Mouse (Mus musculus) layer of hippocampus, postnatal 36 days (tissue): ENCODE measurements around the gene Anks1b. TPM values are rescaled to one million over a fixed set of nuclear protein-coding genes. Genes with fewer than 3 reads are reported as not detected.

Experiments
- DNase-seq, 2 experiments: peaks; one replicate each; pipeline ENCODE4 v3.0.0; 2022
- total RNA-seq, 2 experiments: library from RNA; stranded (reverse); gene quantifications; 2 replicates each; pipeline ENCODE4 v1.2.3; 2021

Anks1b gene
- total RNA-seq, 2 experiments from 2014 or later, result 492 to 532 TPM

GRCm38 (mm10) chr10:90190366-90190765, 317.1 kb downstream of the Anks1b start:
- DNase-seq, result no peak

DNA sequence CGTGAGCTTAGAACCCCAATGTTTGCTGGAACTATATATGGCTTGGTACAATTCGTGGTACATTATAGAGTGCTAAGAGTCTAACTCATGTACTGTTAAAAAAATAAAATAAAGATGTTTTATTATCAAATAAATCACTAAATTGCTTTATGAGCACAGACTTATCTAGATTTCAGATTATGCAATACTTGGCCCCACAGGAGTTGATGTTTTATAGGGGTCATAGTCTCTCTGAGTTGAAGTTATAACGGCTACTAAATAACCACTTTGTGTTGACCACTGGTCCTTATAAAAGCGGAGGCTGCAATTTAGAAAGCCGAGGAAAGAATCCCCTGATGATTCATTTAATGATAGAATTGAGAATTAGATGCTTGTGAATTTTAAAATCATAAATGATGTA, 323.6 kb downstream of the Anks1b start:
- DNase-seq, result no peak

- no peak for DNase-seq
Observed at GRCm38 (mm10) chr10:90210044-90210443, 336.7 kb downstream of the Anks1b start.

GRCm38 (mm10) chr10:90220470-90220869, 347.2 kb downstream of the Anks1b start:
- DNase-seq, result no peak

DNA sequence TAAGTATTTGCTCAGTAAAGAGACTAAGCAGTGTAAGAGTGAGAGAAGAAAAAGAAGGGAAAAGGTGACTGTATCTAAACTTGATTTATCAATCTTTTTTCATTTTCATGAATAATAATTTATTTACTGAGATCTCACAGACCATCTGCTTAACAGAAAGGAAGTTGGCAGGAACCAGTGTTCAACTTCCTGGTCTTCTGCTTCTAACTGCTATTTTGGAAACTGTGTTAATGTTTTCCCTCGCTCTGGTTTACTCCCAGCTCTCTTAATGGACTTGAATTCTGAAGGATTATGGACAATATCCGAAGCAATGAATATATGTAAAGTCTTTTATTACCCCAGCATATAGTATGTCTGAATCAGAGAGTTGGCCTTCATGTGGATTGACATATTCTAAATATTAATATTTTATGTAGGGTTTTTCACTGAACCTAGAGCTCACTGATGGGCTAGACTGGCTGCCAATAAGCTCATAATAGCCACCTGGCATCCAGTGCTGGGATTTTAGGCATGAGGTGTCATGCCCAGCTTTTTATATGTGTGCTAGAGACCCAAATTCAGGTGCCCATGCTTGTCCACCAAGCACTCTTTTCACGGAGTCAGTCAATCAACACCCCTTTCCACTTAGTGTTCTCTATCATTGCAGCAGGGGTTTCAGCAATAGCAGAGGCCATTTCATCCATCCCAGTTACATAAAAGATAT, 349.6 kb downstream of the Anks1b start:
- no peak for DNase-seq

GRCm38 (mm10) chr10:90235273-90235672, 362.0 kb downstream of the Anks1b start:
- no peak for DNase-seq

DNA sequence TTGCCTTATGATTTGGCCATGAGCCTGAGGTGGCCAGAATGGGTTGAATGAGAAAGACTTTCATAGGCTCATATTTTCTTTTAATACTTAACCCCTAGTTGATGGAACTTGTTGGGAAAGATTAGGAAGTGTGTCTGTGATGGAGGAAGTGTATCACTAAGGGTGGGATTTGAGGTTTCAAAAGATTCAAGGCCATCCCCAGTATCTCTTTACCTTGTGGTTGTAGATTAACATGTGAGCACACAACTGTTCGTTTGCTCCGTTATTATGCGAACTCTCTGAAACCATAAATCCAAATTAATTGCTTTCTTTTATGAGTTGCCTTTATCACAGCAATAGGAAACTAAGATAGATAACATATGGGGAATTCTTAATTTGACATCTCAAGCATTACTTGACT, 364.0 kb downstream of the Anks1b start:
- no peak for DNase-seq

DNA sequence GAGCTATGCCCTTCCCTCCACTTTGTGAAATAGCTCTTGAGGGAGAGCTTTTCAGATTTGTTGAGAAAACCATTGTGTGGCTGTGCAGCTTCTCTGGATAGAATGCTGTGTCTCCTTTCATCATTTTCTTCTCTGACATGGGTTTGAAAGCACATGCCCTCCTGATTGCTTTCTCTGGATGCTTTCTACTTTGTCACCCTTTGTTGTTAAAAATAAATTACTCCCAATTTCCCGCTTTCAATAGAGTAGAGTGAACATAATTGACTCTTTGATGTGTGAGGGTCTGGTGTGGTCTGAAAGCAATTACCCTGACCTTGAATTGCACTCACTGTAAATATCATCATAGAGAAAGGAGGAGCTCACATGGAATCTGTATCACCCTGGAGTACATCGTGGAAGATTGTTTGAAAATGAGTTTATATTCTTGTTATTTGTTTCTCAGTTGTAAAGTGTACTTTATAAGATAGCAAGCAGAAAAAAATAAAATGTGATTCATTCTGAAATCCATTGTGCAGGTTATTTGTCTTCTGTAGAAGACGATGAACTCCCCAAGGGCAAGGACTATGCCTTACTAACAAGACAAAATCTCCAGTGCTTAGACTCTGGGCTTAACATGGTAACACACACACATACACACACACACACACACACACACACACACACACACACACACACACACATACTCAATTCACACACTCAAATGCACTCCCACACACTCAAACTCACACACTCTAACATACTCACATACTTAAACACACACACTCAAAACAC, 385.8 kb downstream of the Anks1b start:
- DNase-seq, result no peak

DNA sequence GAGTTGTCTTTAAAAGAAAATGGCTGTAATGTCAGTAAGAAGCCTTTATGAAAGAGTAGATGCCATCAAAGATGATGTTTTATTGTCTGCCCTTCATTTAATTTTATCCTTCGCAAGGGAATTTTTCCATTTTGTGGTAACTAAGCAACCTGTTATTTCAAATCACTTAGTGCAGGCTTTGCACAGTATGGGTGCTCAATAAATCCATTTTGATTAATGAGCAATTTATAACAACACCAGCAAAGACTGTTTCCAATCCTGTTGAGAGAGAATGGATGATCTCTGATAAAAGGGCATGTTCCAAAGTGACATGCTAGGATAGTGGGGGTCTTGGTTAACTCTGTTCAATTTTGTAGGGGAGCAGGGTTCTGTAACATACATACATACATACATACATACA, 398.0 kb downstream of the Anks1b start:
- no peak for DNase-seq

GRCm38 (mm10) chr10:90273311-90273710, 400.0 kb downstream of the Anks1b start:
- DNase-seq, result no peak

GRCm38 (mm10) chr10:90286589-90286988, 413.3 kb downstream of the Anks1b start:
- DNase-seq, result no peak

- DNase-seq, result no peak
Observed at GRCm38 (mm10) chr10:90303249-90303648, 429.9 kb downstream of the Anks1b start.

- no peak for DNase-seq
Observed at GRCm38 (mm10) chr10:90306156-90306555, 432.8 kb downstream of the Anks1b start.

DNA sequence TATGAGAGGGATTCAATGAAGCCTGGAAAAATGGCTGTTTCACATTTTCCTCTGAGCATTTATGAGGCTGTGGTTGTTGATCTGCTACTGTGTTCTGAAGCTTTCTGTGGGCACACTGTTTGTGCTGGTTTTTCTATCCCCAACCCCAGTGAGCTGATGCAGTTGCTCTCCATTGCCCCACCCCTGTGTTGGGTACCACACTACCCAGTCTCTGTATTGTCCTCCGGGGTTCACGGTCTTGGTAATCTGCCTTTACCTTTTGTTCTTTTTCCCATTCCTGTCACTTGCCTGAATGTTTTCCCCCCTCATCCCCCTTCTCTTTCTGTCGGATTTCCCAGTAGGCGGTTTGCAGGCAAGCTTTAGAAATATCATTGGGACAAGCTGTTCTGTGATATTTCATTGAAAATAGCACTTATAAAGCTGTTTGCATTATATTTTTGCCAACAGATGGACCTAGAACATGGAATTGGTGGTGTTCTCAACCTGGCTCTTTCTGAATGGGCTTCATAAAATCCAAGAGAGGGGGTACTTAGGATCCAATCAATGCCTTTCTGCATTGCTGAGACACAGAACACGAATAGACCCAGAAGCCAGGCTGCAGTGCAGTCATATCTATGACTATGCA, 434.7 kb downstream of the Anks1b start:
- peak; percentile 28 to 52 for DNase-seq

DNA sequence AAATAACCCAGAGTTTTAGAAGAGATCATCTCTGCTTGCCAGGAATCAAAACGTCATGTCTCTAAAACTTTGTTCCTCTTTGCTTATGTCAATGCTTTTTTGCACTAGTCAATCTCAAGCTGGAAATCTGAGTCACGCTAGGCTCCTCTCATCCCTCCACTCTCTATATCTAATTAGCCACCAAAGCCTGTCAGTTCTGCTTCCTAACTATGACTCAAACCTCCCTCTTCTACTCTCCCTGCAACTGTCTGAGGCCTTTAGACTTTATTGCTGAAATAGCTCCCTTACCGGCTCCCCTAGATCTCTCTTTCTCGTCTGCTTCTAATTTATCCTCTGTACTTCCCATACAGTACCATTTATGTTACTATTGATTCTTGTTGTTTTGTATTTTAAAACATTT, 456.5 kb downstream of the Anks1b start:
- no peak for DNase-seq

DNA sequence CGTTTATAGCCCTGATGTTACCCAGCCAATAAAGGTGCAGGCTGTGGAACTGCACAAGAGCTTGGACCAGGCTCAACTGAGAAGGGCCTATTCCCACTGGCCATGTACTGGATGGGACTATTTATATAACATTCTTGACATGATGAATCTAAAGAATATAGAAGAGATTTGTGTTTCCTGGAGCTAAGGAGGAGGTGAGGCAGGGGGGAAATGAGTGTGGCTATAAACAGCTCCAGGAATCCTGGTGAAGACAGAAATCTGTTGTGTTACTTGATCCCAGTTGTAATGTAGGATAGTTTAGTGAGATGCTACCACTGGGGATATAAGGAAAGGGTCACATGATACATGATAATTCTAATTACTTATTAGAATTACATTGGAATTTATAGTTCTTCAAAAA, 472.1 kb downstream of the Anks1b start:
- no peak for DNase-seq

DNA sequence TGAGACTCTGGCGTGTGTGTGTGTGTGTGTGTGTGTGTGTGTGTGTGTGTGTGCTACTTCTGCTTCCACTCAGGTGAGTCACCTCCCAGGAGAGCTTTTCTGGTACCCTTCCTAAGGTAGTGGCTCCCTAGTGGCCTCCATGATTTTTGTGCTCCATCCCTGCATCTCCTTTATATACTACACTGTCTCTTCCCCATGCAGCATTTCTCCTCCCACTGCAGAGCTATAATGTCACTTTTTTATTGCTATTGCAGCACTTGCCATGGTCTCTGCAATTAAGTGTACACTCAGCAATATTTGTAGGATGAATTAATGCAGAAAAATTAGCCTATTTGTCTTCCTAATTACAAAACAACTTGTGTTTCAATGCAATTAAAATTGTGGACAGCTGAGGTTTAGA, 482.9 kb downstream of the Anks1b start:
- DNase-seq, result no peak

DNA sequence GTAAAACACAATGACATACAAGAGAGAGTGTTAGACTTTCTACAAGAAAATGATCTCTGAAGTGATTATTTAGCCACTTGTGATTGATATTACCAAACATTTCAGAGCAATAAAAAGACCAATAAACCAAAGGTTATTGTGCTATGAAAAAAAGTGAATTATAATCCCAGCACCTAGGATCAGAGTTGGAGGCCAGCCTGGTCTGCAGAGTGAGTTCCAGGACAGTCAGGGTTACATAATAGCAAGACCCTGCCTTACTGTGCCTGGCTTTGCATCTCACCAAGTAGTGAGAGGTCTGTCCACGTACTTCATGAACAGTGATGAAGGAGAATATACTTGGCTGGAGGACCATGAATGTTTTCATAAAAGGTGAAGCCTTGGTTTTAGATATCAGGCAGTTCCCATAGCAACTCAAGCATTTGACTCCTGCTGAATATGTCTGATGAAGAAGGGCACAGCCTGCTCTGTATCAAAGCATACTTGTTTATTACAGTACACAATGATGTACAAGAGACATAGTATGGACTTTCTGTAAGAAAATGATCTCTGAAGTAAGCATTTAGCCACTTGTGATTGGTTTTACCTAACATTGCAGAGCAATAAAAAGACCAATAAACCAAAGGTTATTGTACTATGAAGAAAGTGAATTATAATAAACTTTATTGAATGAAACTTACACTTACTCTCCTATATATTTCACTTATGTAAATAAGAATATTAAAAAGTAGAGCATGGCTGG, 484.0 kb downstream of the Anks1b start:
- DNase-seq, result no peak

- DNase-seq, result no peak
Observed at GRCm38 (mm10) chr10:90369015-90369414, 495.7 kb downstream of the Anks1b start.

DNA sequence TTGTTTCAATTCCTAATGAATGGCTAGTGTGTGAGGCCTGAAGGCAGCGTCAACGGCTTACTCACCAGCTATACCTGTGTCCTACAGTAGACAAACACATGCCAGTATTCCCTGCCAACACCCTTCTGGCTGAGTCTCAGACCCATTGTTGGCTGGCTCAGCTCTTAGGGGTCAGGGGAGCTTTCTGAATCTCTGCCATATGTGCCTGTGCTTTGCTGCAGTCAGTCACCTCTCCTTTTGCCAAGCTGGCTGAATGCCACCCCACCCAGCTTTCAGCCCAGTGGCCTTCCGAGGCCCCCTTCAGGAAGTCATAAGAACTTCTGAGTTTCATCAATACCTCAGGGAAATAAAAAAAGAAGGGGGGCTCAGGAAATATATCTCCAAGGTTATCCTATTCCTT, 497.4 kb downstream of the Anks1b start:
- DNase-seq, result no peak

- DNase-seq, result peak in 1 of 2 experiments; percentile 32
Observed at GRCm38 (mm10) chr10:90373469-90373868, 500.2 kb downstream of the Anks1b start.

- no peak for DNase-seq
Observed at GRCm38 (mm10) chr10:90376605-90377004, 503.3 kb downstream of the Anks1b start.

- no peak for DNase-seq
Observed at GRCm38 (mm10) chr10:90380062-90380461, 506.8 kb downstream of the Anks1b start.
